Mouse (Mus musculus): ENCODE results near the gene C130032M10Rik. TPM values are rescaled to one million over a fixed set of nuclear protein-coding genes. Genes with fewer than 3 reads are reported as not detected.
A peak's percentile ranks its signal among the peaks of the same experiment; 100 is the strongest.

Gene C130032M10Rik
- polyA plus RNA-seq, 2 experiments = 1.9 to 3.4 TPM

GRCm38 (mm10) chr9:114554355-114554979 lies 39.0 kb downstream of the C130032M10Rik start:
- no peak for DNase-seq (ENCODE audit: low spot score)
- no peaks in the 10 kb centered on the region for H3K27me3 ChIP-seq (ENCODE audit: control insufficient read depth, insufficient read depth, low read length)
- no peak overlapping the region for H3K27ac ChIP-seq (replicated peaks; ENCODE audit: low read depth, low read length)
- H3K9ac ChIP-seq (ENCODE audit: low read depth, low read length, severe bottlenecking) = no peak overlapping the region
- H3K4me2 ChIP-seq (replicated peaks; ENCODE audit: low read depth, low read length, severe bottlenecking) = no peak overlapping the region
- no peaks in the 10 kb centered on the region for H3K9me3 ChIP-seq (ENCODE audit: control insufficient read depth, low read length)
- no peak overlapping the region for H3K4me3 ChIP-seq (replicated peaks; ENCODE audit: low read length)
- WGBS = 72% methylated on average over 5 of the region's 5 CpGs
- no peaks in the 10 kb centered on the region for H3K36me3 ChIP-seq (ENCODE audit: control insufficient read depth, insufficient read depth, low read length)
- H3K4me1 ChIP-seq (ENCODE audit: control insufficient read depth, insufficient read depth, low read length) = peaks cover 7% of the 10 kb centered on the region
- no peak for ATAC-seq (ENCODE audit: low FRiP score, low read depth)
- TF ChIP-seq POLR2A (IDR thresholded peaks at IDR 0.05; ENCODE audit: borderline replicate concordance, extremely low read depth, insufficient read depth, insufficient read length) = no peak

- H3K27me3 ChIP-seq (ENCODE audit: control insufficient read depth, insufficient read depth, low read length) = peaks cover 12% of the 10 kb centered on the region; the same call in 1 of the 2 replicates
- no peak for ATAC-seq (ENCODE audit: low FRiP score, low read depth)
- no peaks in the 10 kb centered on the region for H3K9me3 ChIP-seq (ENCODE audit: control insufficient read depth, low read length)
- H3K4me3 ChIP-seq (replicated peaks; ENCODE audit: low read length) = no peak overlapping the region
- WGBS = 47% methylated on average over 10 of the region's 10 CpGs
- TF ChIP-seq POLR2A (IDR thresholded peaks at IDR 0.05; ENCODE audit: borderline replicate concordance, extremely low read depth, insufficient read depth, insufficient read length) = no peak
- no peaks in the 10 kb centered on the region for H3K36me3 ChIP-seq (ENCODE audit: control insufficient read depth, insufficient read depth, low read length)
- H3K27ac ChIP-seq (replicated peaks; ENCODE audit: low read depth, low read length) = no peak overlapping the region
- H3K4me2 ChIP-seq (replicated peaks; ENCODE audit: low read depth, low read length, severe bottlenecking) = no peak overlapping the region
- H3K4me1 ChIP-seq (ENCODE audit: control insufficient read depth, insufficient read depth, low read length) = peaks cover 13% of the 10 kb centered on the region
- no peak for DNase-seq (ENCODE audit: low spot score)
- H3K9ac ChIP-seq (ENCODE audit: low read depth, low read length, severe bottlenecking) = no peak overlapping the region
Measured at GRCm38 (mm10) chr9:114556276-114556855, 40.9 kb downstream of the C130032M10Rik start.

- H3K4me1 ChIP-seq (ENCODE audit: control insufficient read depth, insufficient read depth, low read length) = peaks cover 13% of the 10 kb centered on the region
- no peak for TF ChIP-seq POLR2A (IDR thresholded peaks at IDR 0.05; ENCODE audit: borderline replicate concordance, extremely low read depth, insufficient read depth, insufficient read length)
- WGBS = 23% methylated on average over 7 of the region's 7 CpGs
- no peak overlapping the region for H3K4me2 ChIP-seq (replicated peaks; ENCODE audit: low read depth, low read length, severe bottlenecking)
- no peak overlapping the region for H3K4me3 ChIP-seq (replicated peaks; ENCODE audit: low read length)
- peaks cover 20% of the 10 kb centered on the region; the same call in 1 of the 2 replicates for H3K27me3 ChIP-seq (ENCODE audit: control insufficient read depth, insufficient read depth, low read length)
- no peaks in the 10 kb centered on the region for H3K9me3 ChIP-seq (ENCODE audit: control insufficient read depth, low read length)
- H3K27ac ChIP-seq (replicated peaks; ENCODE audit: low read depth, low read length) = no peak overlapping the region
- DNase-seq (ENCODE audit: low spot score) = no peak
- ATAC-seq (ENCODE audit: low FRiP score, low read depth) = no peak
- H3K36me3 ChIP-seq (ENCODE audit: control insufficient read depth, insufficient read depth, low read length) = no peaks in the 10 kb centered on the region
- H3K9ac ChIP-seq (ENCODE audit: low read depth, low read length, severe bottlenecking) = no peak overlapping the region
Measured at GRCm38 (mm10) chr9:114557086-114557485, 41.6 kb downstream of the C130032M10Rik start.

- 0 out of 2 replicates have a peak, but pooled peaks cover 6% of the 10 kb centered on the region for H3K4me1 ChIP-seq (ENCODE audit: control insufficient read depth, insufficient read depth, low read length)
Measured at GRCm38 (mm10) chr9:114560141-114560540, 44.6 kb downstream of the C130032M10Rik start.

GRCm38 (mm10) chr9:114560771-114561670 lies 45.5 kb downstream of the C130032M10Rik start:
- DNase-seq (ENCODE audit: low spot score) = no peak

More at GRCm38 (mm10) chr9:114560141-114560540, 44.6 kb downstream of the C130032M10Rik start:
- H3K9me3 ChIP-seq (ENCODE audit: control insufficient read depth, low read length) = no peaks in the 10 kb centered on the region
- ATAC-seq (ENCODE audit: low FRiP score, low read depth) (no peak), DNase-seq (ENCODE audit: low spot score) (no peak)
- H3K4me2 ChIP-seq (replicated peaks; ENCODE audit: low read depth, low read length, severe bottlenecking) = peak overlapping the region; percentile 94; the same call in 1 of the 2 replicates
- H3K36me3 ChIP-seq (ENCODE audit: control insufficient read depth, insufficient read depth, low read length) = no peaks in the 10 kb centered on the region
- no peak overlapping the region for H3K9ac ChIP-seq (ENCODE audit: low read depth, low read length, severe bottlenecking)
- no peak for TF ChIP-seq POLR2A (IDR thresholded peaks at IDR 0.05; ENCODE audit: borderline replicate concordance, extremely low read depth, insufficient read depth, insufficient read length)
- H3K4me3 ChIP-seq (replicated peaks; ENCODE audit: low read length) = 0 out of 2 replicates have a peak overlapping the region, but pooled peaks have one; percentile 62
- H3K27me3 ChIP-seq (ENCODE audit: control insufficient read depth, insufficient read depth, low read length) = peaks cover 32% of the 10 kb centered on the region; the same call in 1 of the 2 replicates
- 14% methylated on average over 7 of the region's 7 CpGs for WGBS
- H3K27ac ChIP-seq (replicated peaks; ENCODE audit: low read depth, low read length) = no peak overlapping the region

More at GRCm38 (mm10) chr9:114560771-114561670, 45.5 kb downstream of the C130032M10Rik start:
- no peak; the same call in 1 of the 2 replicates for ATAC-seq (ENCODE audit: low FRiP score, low read depth)
- no peaks in the 10 kb centered on the region for H3K9me3 ChIP-seq (ENCODE audit: control insufficient read depth, low read length)
- no peak for TF ChIP-seq POLR2A (IDR thresholded peaks at IDR 0.05; ENCODE audit: borderline replicate concordance, extremely low read depth, insufficient read depth, insufficient read length)
- peak overlapping the region; percentile 3; the same call in 1 of the 2 replicates for H3K9ac ChIP-seq (ENCODE audit: low read depth, low read length, severe bottlenecking)
- H3K27me3 ChIP-seq (ENCODE audit: control insufficient read depth, insufficient read depth, low read length) = peaks cover 32% of the 10 kb centered on the region; the same call in 1 of the 2 replicates
- H3K4me2 ChIP-seq (replicated peaks; ENCODE audit: low read depth, low read length, severe bottlenecking) = peak overlapping the region; percentile 94
- H3K4me1 ChIP-seq (ENCODE audit: control insufficient read depth, insufficient read depth, low read length) = 0 out of 2 replicates have a peak, but pooled peaks cover 6% of the 10 kb centered on the region
- peak overlapping the region; percentile 62 for H3K4me3 ChIP-seq (replicated peaks; ENCODE audit: low read length)
- no peak overlapping the region for H3K27ac ChIP-seq (replicated peaks; ENCODE audit: low read depth, low read length)
- 3% methylated on average over 36 of the region's 36 CpGs for WGBS
- no peaks in the 10 kb centered on the region for H3K36me3 ChIP-seq (ENCODE audit: control insufficient read depth, insufficient read depth, low read length)
